Mouse (Mus musculus) monocyte, adult 59 days (primary cell): Measurements from ENCODE around the gene Rxfp2. TPM values are rescaled to one million over a fixed set of nuclear protein-coding genes. Genes with fewer than 3 reads are reported as not detected.

ENCODE experiments used
- total RNA-seq, 2 experiments: library from RNA; stranded (reverse); gene quantifications; one replicate each; pipeline ENCODE4 v1.2.4; 2023

Gene Rxfp2
- not detected for total RNA-seq

DNA sequence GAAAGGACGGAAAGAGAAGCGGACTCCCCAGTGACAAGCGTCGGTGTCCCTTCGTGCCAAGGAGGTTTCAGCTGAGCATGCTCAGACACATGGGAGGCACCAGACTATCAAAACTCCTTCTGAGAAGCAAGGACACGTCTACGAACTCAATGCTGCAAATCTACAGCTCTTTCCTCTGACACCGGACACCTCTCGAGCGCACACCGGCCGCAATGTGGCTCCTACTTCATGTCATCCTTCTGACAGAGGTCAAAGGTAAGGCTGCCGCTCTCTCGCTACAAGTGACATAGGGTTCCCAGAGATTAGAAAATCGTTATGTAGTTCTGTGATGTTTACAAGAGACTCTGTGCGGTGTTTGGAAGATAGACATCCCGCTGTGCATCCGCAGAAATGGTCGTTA is at the start of gene Rxfp2:
TSS of gene Rxfp2 (plus strand) at position 20 of the 400 bp plus-strand sequence.

DNA sequence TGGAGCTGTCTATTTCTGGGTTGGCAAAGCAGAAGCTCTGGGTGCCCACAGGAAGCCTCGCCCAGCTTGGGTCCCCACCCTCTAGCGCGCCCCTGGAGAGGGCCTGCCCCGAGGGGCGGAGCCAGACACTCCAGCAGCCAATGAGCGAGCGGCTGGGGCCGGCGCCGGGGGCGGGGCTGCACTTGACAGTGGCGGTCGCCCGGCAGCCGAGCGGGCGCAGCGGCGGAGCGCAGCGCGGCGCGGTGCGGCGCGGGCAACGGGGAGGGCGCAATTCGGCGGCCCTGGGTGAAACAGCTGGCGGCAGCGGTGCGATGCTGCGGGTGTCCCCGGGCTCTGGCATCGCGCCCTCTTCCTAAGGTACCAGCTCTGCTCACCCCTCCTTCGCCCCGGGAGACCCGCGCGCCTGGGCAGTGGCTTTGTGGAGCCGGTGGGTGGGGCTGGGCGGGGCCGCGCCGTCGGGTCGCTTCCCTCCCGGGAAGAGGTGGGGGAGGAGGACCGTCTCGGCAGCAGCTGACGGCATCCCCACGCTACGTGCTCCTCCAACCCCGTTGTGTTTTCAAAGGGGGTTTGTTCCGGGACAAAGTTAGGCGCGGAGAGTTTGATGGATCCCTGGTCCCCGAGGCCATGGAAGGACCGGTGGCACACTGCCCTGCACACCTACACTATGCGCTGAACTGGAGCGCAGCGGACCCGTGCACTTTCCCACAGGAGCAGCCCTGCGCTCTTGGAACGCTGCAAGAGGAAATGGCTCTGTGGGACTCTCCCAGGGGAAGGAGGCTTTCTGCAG is 100.2 kb downstream of the Rxfp2 start, which contains the start of gene Fry:
TSS of gene Fry (plus strand) at position 191 of the 787 bp plus-strand sequence.

Other genes with a start within 250 kb of the Rxfp2 start
- gene Fry, start 100.0 kb downstream of the Rxfp2 start, total RNA-seq, result 100 to 1,000 TPM; 162 to 177 TPM